43 mouse cellular contexts compared by ENCODE assay signal in the genomic region with DNA sequence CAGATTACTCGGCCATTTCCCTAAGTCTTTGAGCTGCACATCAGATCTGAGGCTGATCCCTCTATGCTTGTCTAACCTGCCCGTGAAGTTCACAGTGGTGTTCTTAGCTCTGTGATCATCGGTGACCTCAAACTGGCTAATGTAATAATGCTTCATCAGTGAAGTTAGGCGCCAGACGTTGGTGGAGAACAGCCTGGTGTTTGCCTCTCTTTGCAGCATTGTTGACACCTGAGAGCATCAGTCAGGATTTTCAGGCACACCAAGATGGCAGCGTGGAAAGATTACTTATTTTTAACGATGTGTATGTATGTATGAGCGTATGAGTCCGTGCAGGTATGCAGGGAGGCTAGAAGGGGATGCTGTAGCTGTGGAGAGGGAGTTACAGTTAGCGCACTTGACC. TPM values are rescaled to one million over a fixed set of nuclear protein-coding genes. Genes with fewer than 3 reads are reported as not detected.
"Had no signal": no experiment of that assay in that cellular context is flagged by ENCODE, and none has a peak within 500 bp of the region (broad histone marks: within the 10 kb centered on the region; RNA-seq: fewer than 3 reads in every experiment).

No protein-coding gene starts in this region.

- H3K9ac ChIP-seq: heart, embryonic 12.5 days; heart, embryonic 13.5 days; heart, embryonic 15.5 days; hindbrain, embryonic 12.5 days; hindbrain, embryonic 13.5 days; hindbrain, embryonic 14.5 days; hindbrain, embryonic 15.5 days; intestine, embryonic 15.5 days; kidney, embryonic 15.5 days had no signal

- ATAC-seq: hindbrain, embryonic 16.5 days; hindbrain, postnatal 0 days; inflammation-experienced regulatory T-cells, adult 6 months; intestine, embryonic 15.5 days; intestine, embryonic 16.5 days; intestine, postnatal 0 days had no signal

- H3K4me2 ChIP-seq: heart, embryonic 11.5 days; heart, embryonic 12.5 days; heart, embryonic 13.5 days; heart, embryonic 15.5 days; hindbrain, embryonic 12.5 days; hindbrain, embryonic 13.5 days; hindbrain, embryonic 14.5 days; hindbrain, embryonic 15.5 days; intestine, embryonic 15.5 days; kidney, embryonic 15.5 days had no signal

- H3K36me3 ChIP-seq: heart, embryonic 12.5 days; heart, embryonic 13.5 days; heart, embryonic 15.5 days; hindbrain, embryonic 12.5 days; hindbrain, embryonic 13.5 days; hindbrain, embryonic 15.5 days; intestine, embryonic 15.5 days; kidney, embryonic 15.5 days had no signal

- H3K9me3 ChIP-seq: heart, embryonic 10.5 days; heart, embryonic 12.5 days; heart, embryonic 13.5 days; heart, embryonic 15.5 days; hindbrain, embryonic 10.5 days; hindbrain, embryonic 12.5 days; hindbrain, embryonic 13.5 days; hindbrain, embryonic 15.5 days; intestine, embryonic 15.5 days; kidney, embryonic 15.5 days had no signal

- DNase-seq: heart, postnatal 10 days; heart, postnatal 14 days; heart, postnatal 36 days; heart, postnatal 4 days; kidney, adult 11 months; kidney, adult 18-20 months; kidney, adult 2 months; kidney, adult 8-10 months; kidney, adult 9 months; kidney, postnatal 10 days; kidney, postnatal 14 days; kidney, postnatal 25 days; kidney, postnatal 36 days; kidney, postnatal 4 days; layer of hippocampus, adult 9-11 months; layer of hippocampus, postnatal 36 days had no signal

- H3K27me3 ChIP-seq: heart, embryonic 12.5 days; heart, embryonic 13.5 days; heart, embryonic 15.5 days; hindbrain, embryonic 12.5 days; hindbrain, embryonic 13.5 days; hindbrain, embryonic 15.5 days; intestine, embryonic 15.5 days; kidney, embryonic 15.5 days had no signal

- H3K4me3 ChIP-seq: heart, embryonic 10.5 days; heart, embryonic 12.5 days; heart, embryonic 13.5 days; heart, embryonic 15.5 days; hindbrain, embryonic 10.5 days; hindbrain, embryonic 12.5 days; hindbrain, embryonic 13.5 days; hindbrain, embryonic 15.5 days; intestine, embryonic 15.5 days; kidney, embryonic 15.5 days; layer of hippocampus, adult 2 months had no signal

- H3K27ac ChIP-seq: heart, embryonic 10.5 days; heart, embryonic 13.5 days; heart, embryonic 15.5 days; hindbrain, embryonic 10.5 days; hindbrain, embryonic 12.5 days; hindbrain, embryonic 13.5 days; hindbrain, embryonic 14.5 days; hindbrain, embryonic 15.5 days; hindbrain, postnatal 0 days; intestine, embryonic 15.5 days; kidney, embryonic 15.5 days; kidney, postnatal 0 days; layer of hippocampus, adult 2 months had no signal

RNA-seq across cellular contexts. Expression of gene Gcnt3, which starts 51.8 kb away (rescaled TPM):
- total RNA-seq: heart, postnatal 10 days; heart, postnatal 14 days; heart, postnatal 36 days; heart, postnatal 4 days; hematopoietic stem cell, adult 5-6 weeks; hindbrain, postnatal 0 days; layer of hippocampus, adult 18-20 months; layer of hippocampus, adult 2 months; layer of hippocampus, adult 8-10 months; layer of hippocampus, postnatal 10 days; layer of hippocampus, postnatal 14 days; layer of hippocampus, postnatal 25 days; layer of hippocampus, postnatal 36 days; left cerebral cortex, adult 18-20 months had no signal
- polyA plus RNA-seq: heart, embryonic 10.5 days; heart, embryonic 11.5 days; heart, embryonic 12.5 days; heart, embryonic 13.5 days; heart, embryonic 14.5 days; heart, embryonic 15.5 days; hindbrain, embryonic 10.5 days; hindbrain, embryonic 12.5 days; hindbrain, embryonic 13.5 days; hindbrain, embryonic 14.5 days; hindbrain, embryonic 15.5 days; hindbrain, embryonic 16.5 days; inflammation-experienced regulatory T-cells, adult 6 months had no signal
